Mouse (Mus musculus) midbrain, embryonic 11.5 days (tissue): ENCODE data around the gene Tmc6. TPM values are rescaled to one million over a fixed set of nuclear protein-coding genes. Genes with fewer than 3 reads are reported as not detected.

Source experiments
- ATAC-seq: fragments of 200-750 bp; cut with Nextera tagmentation; 2 replicates; pipeline ENCODE4 v1.8.0; 2017; ENCODE audit warnings: moderate TSS enrichment, moderate library complexity; ENCODE audit not compliant: low FRiP score
- DNase-seq: peaks from one replicate; pipeline ENCODE4 v3.0.0; 2015; ENCODE audit warnings: low spot score; ENCODE audit errors: missing footprints
- H3K27ac ChIP-seq: fragments of 300-500 bp; sonication (generic); 2 replicates; pipeline ENCODE4 v1.5.1; 2014; ENCODE audit warnings: low read depth, low read length
- H3K27me3 ChIP-seq: fragments of 300-500 bp; sonication (generic); 2 replicates; pipeline ENCODE4 v1.6.1; 2014; ENCODE audit warnings: mild to moderate bottlenecking, low read length, moderate library complexity, mixed read lengths; ENCODE audit not compliant: control insufficient read depth, insufficient read depth
- H3K36me3 ChIP-seq: fragments of 300-500 bp; sonication (generic); 2 replicates; pipeline ENCODE4 v1.6.1; 2014; ENCODE audit warnings: mild to moderate bottlenecking, low read length, moderate library complexity, mixed read lengths; ENCODE audit not compliant: control insufficient read depth, insufficient read depth
- H3K4me1 ChIP-seq: fragments of 300-500 bp; sonication (generic); 2 replicates; pipeline ENCODE4 v1.6.1; 2014; ENCODE audit warnings: low read length; ENCODE audit not compliant: control insufficient read depth, insufficient read depth
- H3K4me2 ChIP-seq: fragments of 300-500 bp; sonication (generic); 2 replicates; pipeline ENCODE4 v1.6.1; 2014; ENCODE audit warnings: mild to moderate bottlenecking, moderate library complexity
- H3K4me3 ChIP-seq: fragments of 300-500 bp; sonication (generic); 2 replicates; pipeline ENCODE4 v1.5.1; 2014; ENCODE audit warnings: low read depth, low read length
- H3K9ac ChIP-seq: fragments of 300-500 bp; sonication (generic); 2 replicates; pipeline ENCODE4 v1.6.1; 2014; ENCODE audit warnings: low read length
- H3K9me3 ChIP-seq: fragments of 300-500 bp; sonication (generic); 2 replicates; pipeline ENCODE4 v1.6.1; 2016; ENCODE audit warnings: low read length; ENCODE audit not compliant: control insufficient read depth
- WGBS: fragments of 180-500 bp; shearing (Covaris S2); extraction: QIAGEN DNeasy Blood & Tissue Kit; methylation state at CpG from one replicate; pipeline ENCODE4 v1.1.7; 2014; 5-methylcytosine and 5-hydroxymethylcytosine counted together
- polyA plus RNA-seq: library from polyadenylated mRNA; unstranded; fragments of >200 nt; fragmentation: Nextera tagmentation; extraction: Ambion mirVana; gene quantifications from 2 replicates; pipeline ENCODE4 v1.2.1, GENCODE M21; 2014

The Tmc6 gene
- polyA plus RNA-seq, 1 experiment from 2014 or later: 4.5 TPM

GRCm38 (mm10) chr11:117759267-117759666 is 22.7 kb downstream of the Tmc6 start:
- WGBS: 95% methylated on average over 10 of the region's 10 CpGs
- H3K36me3 ChIP-seq: peaks cover 40% of the 10 kb centered on the region

GRCm38 (mm10) chr11:117755891-117756290 is 26.1 kb downstream of the Tmc6 start:
- WGBS: 98% methylated on average over 7 of the region's 7 CpGs

More at GRCm38 (mm10) chr11:117759267-117759666, 22.7 kb downstream of the Tmc6 start:
- Histone ChIP-seq H3K9me3 (no peaks in the 10 kb centered on the region), H3K27ac (no peak overlapping the region), H3K4me3 (no peak overlapping the region), H3K27me3 (no peaks in the 10 kb centered on the region), H3K4me2 (no peak overlapping the region), H3K4me1 (no peaks in the 10 kb centered on the region), H3K9ac (no peak overlapping the region)
- ATAC-seq (no peak), DNase-seq (no peak)

GRCm38 (mm10) chr11:117751544-117751943 is 30.5 kb downstream of the Tmc6 start:
- Histone ChIP-seq H3K4me1 (no peaks in the 10 kb centered on the region), H3K27me3 (no peaks in the 10 kb centered on the region), H3K4me3 (no peak overlapping the region), H3K9ac (no peak overlapping the region), H3K4me2 (no peak overlapping the region), H3K9me3 (no peaks in the 10 kb centered on the region), H3K36me3 (peaks cover 45% of the 10 kb centered on the region), H3K27ac (no peak overlapping the region)
- DNase-seq: no peak
- WGBS: 84% methylated on average over 6 of the region's 6 CpGs
- ATAC-seq: no peak

More at GRCm38 (mm10) chr11:117755891-117756290, 26.1 kb downstream of the Tmc6 start:
- Histone ChIP-seq H3K27me3 (no peaks in the 10 kb centered on the region), H3K9me3 (no peaks in the 10 kb centered on the region), H3K27ac (no peak overlapping the region), H3K4me3 (no peak overlapping the region), H3K36me3 (peaks cover 46% of the 10 kb centered on the region), H3K9ac (no peak overlapping the region), H3K4me1 (no peaks in the 10 kb centered on the region), H3K4me2 (no peak overlapping the region)
- ATAC-seq: no peak
- no peak for DNase-seq

- peaks cover 34% of the 10 kb centered on the region for H3K36me3 ChIP-seq
These were observed 32.6 kb downstream of the Tmc6 start for GRCm38 (mm10) chr11:117749414-117749813.

GRCm38 (mm10) chr11:117748628-117749027 is 33.4 kb downstream of the Tmc6 start:
- ATAC-seq (no peak), DNase-seq (no peak)
- Histone ChIP-seq H3K4me2 (no peak overlapping the region), H3K36me3 (peaks cover 32% of the 10 kb centered on the region), H3K27me3 (no peaks in the 10 kb centered on the region), H3K9ac (no peak overlapping the region), H3K9me3 (no peaks in the 10 kb centered on the region), H3K4me3 (no peak overlapping the region), H3K4me1 (no peaks in the 10 kb centered on the region), H3K27ac (no peak overlapping the region)
- 83% methylated on average over 4 of the region's 4 CpGs for WGBS

More at GRCm38 (mm10) chr11:117749414-117749813, 32.6 kb downstream of the Tmc6 start:
- no peak overlapping the region for H3K9ac ChIP-seq
- no peaks in the 10 kb centered on the region for H3K4me1 ChIP-seq
- H3K4me3 ChIP-seq: no peak overlapping the region
- DNase-seq: no peak
- no peak for ATAC-seq
- H3K27ac ChIP-seq: no peak overlapping the region
- no peaks in the 10 kb centered on the region for H3K9me3 ChIP-seq
- no peak overlapping the region for H3K4me2 ChIP-seq
- 96% methylated on average over 10 of the region's 10 CpGs for WGBS
- H3K27me3 ChIP-seq: no peaks in the 10 kb centered on the region

GRCm38 (mm10) chr11:117743454-117744030 is 38.5 kb downstream of the Tmc6 start:
- WGBS: 76% methylated on average over 4 of the region's 4 CpGs
- no peak overlapping the region for H3K9ac ChIP-seq
- H3K36me3 ChIP-seq: peaks cover 51% of the 10 kb centered on the region
- H3K4me1 ChIP-seq: no peaks in the 10 kb centered on the region
- no peak overlapping the region for H3K4me2 ChIP-seq
- H3K9me3 ChIP-seq: no peaks in the 10 kb centered on the region
- no peak overlapping the region for H3K27ac ChIP-seq
- no peaks in the 10 kb centered on the region for H3K27me3 ChIP-seq
- ATAC-seq: no peak
- no peak overlapping the region for H3K4me3 ChIP-seq
- DNase-seq: no peak

- 92% methylated on average over 8 of the region's 8 CpGs for WGBS
- ATAC-seq: no peak
- Histone ChIP-seq H3K9me3 (no peaks in the 10 kb centered on the region), H3K4me2 (no peak overlapping the region), H3K27me3 (no peaks in the 10 kb centered on the region), H3K4me1 (no peaks in the 10 kb centered on the region), H3K36me3 (peaks cover 47% of the 10 kb centered on the region), H3K9ac (no peak overlapping the region), H3K4me3 (no peak overlapping the region), H3K27ac (no peak overlapping the region)
- no peak for DNase-seq
These were observed 39.3 kb downstream of the Tmc6 start for GRCm38 (mm10) chr11:117742715-117743114.

GRCm38 (mm10) chr11:117742243-117742642 is 39.8 kb downstream of the Tmc6 start:
- no peak for DNase-seq
- Histone ChIP-seq H3K27ac (no peak overlapping the region), H3K36me3 (peaks cover 45% of the 10 kb centered on the region), H3K9ac (no peak overlapping the region), H3K4me2 (no peak overlapping the region), H3K27me3 (no peaks in the 10 kb centered on the region), H3K4me3 (no peak overlapping the region), H3K4me1 (no peaks in the 10 kb centered on the region), H3K9me3 (no peaks in the 10 kb centered on the region)
- 89% methylated on average over 8 of the region's 8 CpGs for WGBS
- no peak for ATAC-seq

- Histone ChIP-seq H3K4me1 (no peaks in the 10 kb centered on the region), H3K36me3 (peaks cover 47% of the 10 kb centered on the region), H3K4me3 (no peak overlapping the region), H3K9ac (no peak overlapping the region), H3K27me3 (no peaks in the 10 kb centered on the region), H3K9me3 (no peaks in the 10 kb centered on the region), H3K27ac (no peak overlapping the region), H3K4me2 (no peak overlapping the region)
- 94% methylated on average over 6 of the region's 6 CpGs for WGBS
- ATAC-seq (no peak), DNase-seq (no peak)
These were observed 40.9 kb downstream of the Tmc6 start for GRCm38 (mm10) chr11:117741128-117741527.
